ENCODE assay signal across 20 mouse cellular contexts in the genomic region with DNA sequence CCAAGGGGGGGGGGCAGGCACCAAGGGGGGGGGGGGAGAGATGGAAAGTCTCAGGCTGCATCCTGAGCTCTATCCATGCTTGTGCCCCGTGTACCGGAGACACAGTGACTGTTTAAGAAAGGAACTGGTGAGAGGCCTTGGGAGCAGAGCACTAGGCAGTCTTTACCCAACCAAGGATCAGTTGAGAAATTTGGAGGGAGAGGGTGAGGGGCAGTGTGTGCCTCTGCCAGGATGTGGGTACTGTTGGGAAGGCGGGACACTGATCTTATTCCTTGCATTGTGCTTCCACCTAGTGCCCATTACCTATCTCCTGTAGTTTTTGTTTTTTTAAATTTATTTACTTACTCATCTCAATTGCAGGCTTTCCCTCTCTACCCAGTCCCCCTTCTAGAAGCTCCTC. TPM values are rescaled to one million over a fixed set of nuclear protein-coding genes. Genes with fewer than 3 reads are reported as not detected.
"Had no signal": no experiment of that assay in that cellular context is flagged by ENCODE, and none has a peak within 500 bp of the region (broad histone marks: within the 10 kb centered on the region; RNA-seq: fewer than 3 reads in every experiment).

No protein-coding gene starts in this region.

- H3K4me2 ChIP-seq: intestine, embryonic 15.5 days; kidney, embryonic 15.5 days; limb, embryonic 13.5 days; neural tube, embryonic 13.5 days; stomach, embryonic 15.5 days had no signal

- DNase-seq: kidney, adult 2 months; kidney, postnatal 14 days; left cerebral cortex, postnatal 4 days; lung, adult 2 months; lung, postnatal 36 days; midbrain, embryonic 14.5 days; right cerebral cortex, postnatal 14 days; thymus, postnatal 36 days had no signal

- H3K27ac ChIP-seq: intestine, embryonic 15.5 days; kidney, embryonic 15.5 days; limb, embryonic 13.5 days; liver, embryonic 14.5 days; midbrain, embryonic 10.5 days; neural tube, embryonic 13.5 days; stomach, embryonic 15.5 days had no signal

- H3K9me3 ChIP-seq: intestine, embryonic 15.5 days; kidney, embryonic 15.5 days; limb, embryonic 13.5 days; midbrain, embryonic 10.5 days; neural tube, embryonic 13.5 days; stomach, embryonic 15.5 days had no signal

- ATAC-seq: intestine, embryonic 15.5 days; lung, postnatal 0 days had no signal

- H3K4me1 ChIP-seq: intestine, embryonic 15.5 days; kidney, embryonic 15.5 days; limb, embryonic 13.5 days; midbrain, embryonic 10.5 days; neural tube, embryonic 13.5 days; stomach, embryonic 15.5 days had no signal

- H3K9ac ChIP-seq: intestine, embryonic 15.5 days; kidney, embryonic 15.5 days; limb, embryonic 13.5 days; liver, embryonic 14.5 days; neural tube, embryonic 13.5 days; stomach, embryonic 15.5 days had no signal

- H3K4me3 ChIP-seq: intestine, embryonic 15.5 days; kidney, embryonic 15.5 days; limb, embryonic 13.5 days; midbrain, embryonic 10.5 days; neural tube, embryonic 13.5 days; stomach, embryonic 15.5 days had no signal

- H3K36me3 ChIP-seq: intestine, embryonic 15.5 days; kidney, embryonic 15.5 days; limb, embryonic 13.5 days; midbrain, embryonic 10.5 days; neural tube, embryonic 13.5 days; stomach, embryonic 15.5 days had no signal

- H3K27me3 ChIP-seq: intestine, embryonic 15.5 days; limb, embryonic 13.5 days; neural tube, embryonic 13.5 days; stomach, embryonic 15.5 days had no signal

RNA-seq across cellular contexts. Expression of a gene that starts 11.1 kb away (rescaled TPM):
- total RNA-seq: monocyte, adult 5-6 weeks had no signal

RNA-seq across cellular contexts. Expression of a gene that starts 38.2 kb away (rescaled TPM):
- total RNA-seq: layer of hippocampus, postnatal 10 days; left cerebral cortex, postnatal 10 days; left cerebral cortex, postnatal 4 days; monocyte, adult 5-6 weeks had no signal
- polyA plus RNA-seq: intestine, embryonic 15.5 days; kidney, embryonic 15.5 days; limb, embryonic 13.5 days; lung, adult 2 months; lung, postnatal 0 days; midbrain, embryonic 10.5 days; midbrain, embryonic 14.5 days; neural tube, embryonic 13.5 days; testis, adult 2 months had no signal

RNA-seq across cellular contexts. Expression of a gene that starts 45.9 kb away (rescaled TPM):
- total RNA-seq: layer of hippocampus, postnatal 10 days; left cerebral cortex, postnatal 10 days; left cerebral cortex, postnatal 4 days had no signal
- polyA plus RNA-seq: lung, postnatal 0 days; midbrain, embryonic 10.5 days; midbrain, embryonic 14.5 days; testis, adult 2 months had no signal
